Mouse (Mus musculus): ENCODE data around the gene Lpp.

The Lpp gene

DNA sequence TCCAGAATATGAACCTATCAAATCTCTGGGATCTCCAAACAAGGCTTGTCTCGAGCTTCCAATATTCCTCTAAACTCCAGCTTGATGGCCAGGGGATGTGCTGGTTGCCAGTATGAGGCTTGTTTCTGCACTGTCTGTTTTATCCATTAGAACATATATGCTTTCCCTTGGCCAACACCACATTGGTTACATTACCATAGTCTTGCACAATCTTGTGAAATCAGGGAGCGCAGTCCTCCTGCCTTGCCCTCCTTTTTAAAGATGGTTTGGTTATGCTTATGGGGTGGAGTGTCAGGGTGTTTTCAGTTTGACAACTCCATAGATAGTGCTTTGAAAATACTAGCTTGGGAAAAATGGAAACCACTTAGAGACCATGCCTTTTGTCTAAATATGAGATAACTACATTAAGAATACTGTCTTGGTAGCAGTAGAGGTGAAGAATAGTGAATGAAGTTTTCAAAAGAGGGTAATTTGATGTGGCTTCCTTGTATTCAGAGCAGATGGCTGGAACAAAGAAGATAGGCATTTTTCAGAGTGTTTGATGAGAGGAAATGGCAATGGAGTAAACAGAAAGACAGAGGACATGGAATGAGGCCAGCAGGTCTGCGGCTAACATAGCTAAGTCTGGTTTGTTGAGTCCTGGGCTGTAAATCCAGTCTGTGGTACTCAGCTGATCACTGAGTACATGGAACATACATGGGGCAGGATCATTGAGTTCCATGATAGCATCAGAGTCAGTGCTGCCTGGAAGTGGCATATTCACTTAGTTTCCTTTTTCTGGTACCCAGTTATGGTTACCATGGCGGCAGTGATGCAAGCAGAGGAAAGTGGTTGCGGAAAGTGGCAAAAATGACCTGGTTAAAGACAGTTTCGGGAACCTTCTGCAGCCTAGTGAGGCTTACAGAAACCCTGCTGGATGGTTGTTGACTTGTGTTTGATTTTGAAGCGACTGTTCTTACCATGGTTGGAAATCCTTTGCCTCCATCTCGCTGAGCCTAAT is 258.6 kb downstream of the Lpp start:
- no peak for ATAC-seq (ENCODE audit: insufficient number of reproducible peaks, low FRiP score, low TSS enrichment)

DNA sequence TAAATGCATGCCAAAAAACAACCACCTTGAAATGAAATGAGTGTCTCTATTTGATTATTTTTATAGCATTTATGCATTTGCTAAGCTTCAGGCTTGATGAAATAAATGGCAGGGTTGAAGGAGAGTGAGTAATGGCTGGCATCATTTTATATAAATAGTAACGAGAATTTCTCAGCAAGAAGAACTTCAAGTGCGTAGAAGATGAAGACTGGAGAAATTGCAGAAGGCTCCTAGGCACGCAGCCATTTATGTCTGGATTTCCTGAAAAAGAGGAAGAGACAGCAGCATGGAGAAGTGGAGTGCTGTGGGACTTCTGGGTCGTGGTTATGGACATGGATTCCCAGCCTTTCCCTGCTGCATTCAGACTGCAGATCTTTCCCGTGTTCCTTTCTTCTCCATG is 259.7 kb downstream of the Lpp start:
- no peak for ATAC-seq (ENCODE audit: insufficient number of reproducible peaks, low FRiP score, low TSS enrichment)

DNA sequence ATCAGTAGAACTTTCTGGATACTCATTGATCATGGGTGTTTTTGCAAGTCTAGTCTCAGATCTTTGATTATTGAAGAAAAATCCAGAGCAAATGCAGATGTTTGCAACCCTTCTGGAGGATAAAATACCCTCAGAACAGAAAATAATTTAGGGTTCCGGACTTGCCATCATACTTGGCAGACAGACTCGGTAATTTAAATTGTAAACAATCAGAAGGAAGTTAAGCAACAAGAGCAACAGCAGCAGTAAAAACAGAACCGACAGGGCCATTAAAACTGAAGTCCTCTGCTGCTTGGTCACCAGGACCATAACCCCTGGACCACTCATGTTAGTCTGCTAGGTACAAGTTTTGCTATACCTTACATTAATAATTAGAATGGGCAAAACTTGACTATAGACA is 261.8 kb downstream of the Lpp start:
- no peak for ATAC-seq (ENCODE audit: insufficient number of reproducible peaks, low FRiP score, low TSS enrichment)

DNA sequence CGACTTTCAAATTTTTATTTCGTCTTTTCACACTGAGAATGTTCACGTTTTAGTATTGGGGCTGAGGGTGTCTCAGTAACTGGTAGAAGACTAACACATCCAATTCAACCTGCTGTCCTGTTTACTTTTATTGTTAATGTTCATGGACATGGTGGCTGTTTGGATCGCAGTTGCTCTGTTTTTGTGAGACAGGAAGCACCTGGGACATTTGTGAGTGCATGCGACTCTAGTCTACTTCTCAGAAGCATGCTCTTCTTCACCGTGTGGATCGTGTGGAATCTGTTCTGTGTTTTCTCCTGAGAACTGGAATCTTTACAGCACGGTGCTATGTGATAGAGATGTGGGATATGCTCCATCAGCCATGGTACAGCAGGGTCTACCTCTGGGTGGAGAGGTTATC is 262.7 kb downstream of the Lpp start:
- ATAC-seq (ENCODE audit: insufficient number of reproducible peaks, low FRiP score, low TSS enrichment), result no peak

DNA sequence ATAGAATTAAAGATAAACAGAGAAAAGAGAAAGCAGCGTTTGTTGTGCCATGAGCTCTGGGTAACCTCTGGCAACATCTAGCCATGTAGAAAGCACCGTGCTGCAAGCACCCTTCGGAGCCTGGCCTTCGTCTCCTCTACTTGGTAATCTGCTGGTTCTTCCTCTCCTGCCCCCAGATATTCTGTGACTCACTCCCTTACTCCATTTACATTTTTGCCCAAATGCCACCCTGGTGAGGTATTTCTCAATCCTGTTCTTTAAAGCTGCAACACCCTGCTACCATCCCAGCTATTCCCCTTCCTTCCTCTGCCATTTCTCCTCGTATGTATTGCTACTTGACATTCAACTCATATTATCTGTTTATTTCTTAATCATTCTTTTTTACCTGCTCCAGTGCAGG is 263.4 kb downstream of the Lpp start:
- no peak for ATAC-seq (ENCODE audit: insufficient number of reproducible peaks, low FRiP score, low TSS enrichment)

DNA sequence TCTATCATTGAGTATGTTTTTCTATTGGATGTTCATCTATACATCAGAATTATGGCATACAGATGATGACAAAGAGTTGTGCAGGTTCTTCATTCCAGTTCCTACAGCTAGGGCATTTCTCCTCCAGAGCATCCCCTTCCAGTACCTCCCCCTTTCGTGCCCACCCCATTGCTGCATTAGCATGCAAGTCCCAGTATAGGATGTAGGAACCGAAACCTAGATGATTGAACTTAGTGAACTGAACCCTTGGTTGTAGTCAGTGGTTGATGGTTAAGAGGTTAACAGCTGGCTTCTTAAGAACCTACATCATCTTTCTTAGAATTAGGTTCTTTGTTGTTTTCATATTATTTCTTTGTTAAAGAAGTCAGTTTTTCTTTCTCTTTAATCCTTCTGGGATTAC is 265.7 kb downstream of the Lpp start:
- no peak for ATAC-seq (ENCODE audit: insufficient number of reproducible peaks, low FRiP score, low TSS enrichment)

GRCm38 (mm10) chr16:24664131-24664530 is 270.8 kb downstream of the Lpp start:
- ATAC-seq (ENCODE audit: insufficient number of reproducible peaks, low FRiP score, low TSS enrichment), result no peak

GRCm38 (mm10) chr16:24669718-24670460 is 276.6 kb downstream of the Lpp start:
- ATAC-seq (ENCODE audit: insufficient number of reproducible peaks, low FRiP score, low TSS enrichment), result no peak

GRCm38 (mm10) chr16:24678942-24679341 is 285.6 kb downstream of the Lpp start:
- no peak for ATAC-seq (ENCODE audit: insufficient number of reproducible peaks, low FRiP score, low TSS enrichment)

DNA sequence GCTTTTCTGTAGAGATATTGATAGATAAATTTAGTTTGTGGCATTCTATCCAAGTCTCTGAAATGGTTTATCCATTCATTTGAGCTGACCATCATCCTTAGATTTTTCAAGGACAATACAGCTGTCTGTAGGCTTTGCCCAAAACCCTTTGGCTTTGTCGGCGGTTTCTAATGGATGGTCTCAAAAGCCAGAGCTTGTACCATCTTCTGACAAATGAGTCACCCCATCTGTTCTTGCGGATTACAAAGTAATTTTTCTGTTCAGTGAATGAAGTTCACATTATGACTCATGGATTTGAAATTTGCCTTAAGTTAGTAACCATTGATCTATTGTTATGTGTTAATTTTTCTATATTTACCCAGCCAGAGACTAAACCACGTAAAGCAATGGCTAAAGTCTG is 301.8 kb downstream of the Lpp start:
- ATAC-seq (ENCODE audit: insufficient number of reproducible peaks, low FRiP score, low TSS enrichment), result no peak

DNA sequence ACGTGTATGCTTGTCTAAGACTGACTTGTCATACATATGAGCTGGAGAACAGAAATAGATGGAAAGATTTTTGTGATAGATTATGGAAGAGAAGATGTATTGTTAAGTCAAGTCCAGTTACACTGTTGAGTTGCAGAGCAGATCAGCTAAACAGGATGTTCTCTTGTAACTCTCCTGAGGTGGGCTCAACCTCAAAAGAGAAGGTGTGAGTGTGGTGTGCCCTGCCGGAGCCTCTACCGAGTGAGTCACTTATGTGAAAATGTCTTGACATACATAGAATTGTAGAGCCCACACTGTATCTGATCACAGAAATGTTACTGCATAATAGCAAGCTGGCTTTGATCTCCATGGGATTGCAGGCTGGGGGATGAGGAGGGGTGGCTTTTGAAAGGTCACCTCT is 310.9 kb downstream of the Lpp start:
- no peak for ATAC-seq (ENCODE audit: insufficient number of reproducible peaks, low FRiP score, low TSS enrichment)

- ATAC-seq (ENCODE audit: insufficient number of reproducible peaks, low FRiP score, low TSS enrichment), result no peak
Measured at GRCm38 (mm10) chr16:24723641-24724040, 330.3 kb downstream of the Lpp start.

GRCm38 (mm10) chr16:24732751-24733150 is 339.4 kb downstream of the Lpp start:
- no peak for ATAC-seq (ENCODE audit: insufficient number of reproducible peaks, low FRiP score, low TSS enrichment)

DNA sequence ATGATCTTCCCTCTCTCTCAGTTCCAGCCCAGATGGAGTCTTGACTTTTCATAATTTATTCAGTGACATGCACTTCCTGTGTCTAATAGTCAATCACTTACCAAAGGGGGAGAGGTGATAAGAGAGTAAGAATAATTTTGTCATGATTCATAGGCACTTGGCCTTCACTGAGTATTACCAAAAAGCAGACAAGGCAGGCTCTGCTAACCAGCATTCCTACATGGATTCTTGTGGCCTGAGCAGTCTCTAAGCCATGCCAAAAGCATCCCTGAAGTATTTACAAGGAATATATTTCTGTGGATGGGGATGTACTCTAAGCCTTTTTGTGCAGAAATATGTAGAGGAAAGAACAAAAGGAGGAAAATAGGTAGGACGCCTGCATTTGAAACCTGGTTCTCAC is 340.0 kb downstream of the Lpp start:
- ATAC-seq (ENCODE audit: insufficient number of reproducible peaks, low FRiP score, low TSS enrichment), result no peak

GRCm38 (mm10) chr16:24735754-24736153 is 342.4 kb downstream of the Lpp start:
- no peak for ATAC-seq (ENCODE audit: insufficient number of reproducible peaks, low FRiP score, low TSS enrichment)

GRCm38 (mm10) chr16:24737362-24738057 is 344.2 kb downstream of the Lpp start:
- no peak for ATAC-seq (ENCODE audit: insufficient number of reproducible peaks, low FRiP score, low TSS enrichment)

DNA sequence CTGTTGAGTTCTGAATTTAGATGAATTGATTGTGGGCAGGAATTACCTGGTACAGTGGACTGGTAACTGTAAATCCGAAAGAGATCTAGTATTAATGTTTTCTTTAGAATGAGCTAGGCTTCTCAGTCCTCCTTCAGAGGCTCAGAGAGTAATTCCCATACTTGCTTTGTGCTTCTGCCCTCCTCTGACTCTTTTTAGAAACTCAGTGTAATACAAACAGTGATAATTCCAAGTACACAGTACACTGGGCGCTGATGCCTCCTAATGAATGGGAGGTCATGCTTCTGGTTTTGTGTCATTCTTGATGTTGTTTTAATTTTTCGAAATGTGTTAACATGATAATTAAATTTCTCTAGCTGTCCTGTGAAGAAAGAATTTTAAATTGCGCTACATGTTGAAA is 347.4 kb downstream of the Lpp start:
- no peak for ATAC-seq (ENCODE audit: insufficient number of reproducible peaks, low FRiP score, low TSS enrichment)

- no peak for ATAC-seq (ENCODE audit: insufficient number of reproducible peaks, low FRiP score, low TSS enrichment)
Measured at GRCm38 (mm10) chr16:24749816-24750215, 356.5 kb downstream of the Lpp start.

DNA sequence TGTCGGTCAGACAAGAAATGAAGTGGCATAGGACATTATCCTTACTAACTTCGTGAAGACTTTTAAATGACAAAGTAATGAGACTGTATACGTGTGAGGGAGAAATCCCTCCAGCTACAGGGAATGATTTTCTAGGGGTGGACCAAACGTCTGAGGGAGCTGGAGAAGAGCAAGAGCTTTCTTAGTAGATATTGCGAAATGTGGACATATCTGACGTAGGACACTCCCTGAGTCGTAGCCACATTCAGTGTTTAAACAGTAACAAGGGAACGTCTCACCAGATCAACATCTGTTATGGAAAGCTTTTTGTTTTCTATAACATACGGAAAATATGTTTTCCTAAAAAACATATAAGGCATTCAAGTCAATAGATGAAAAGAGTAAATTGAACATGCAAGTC is 362.8 kb downstream of the Lpp start:
- ATAC-seq (ENCODE audit: insufficient number of reproducible peaks, low FRiP score, low TSS enrichment), result no peak

GRCm38 (mm10) chr16:24766051-24766450 is 372.7 kb downstream of the Lpp start:
- ATAC-seq (ENCODE audit: insufficient number of reproducible peaks, low FRiP score, low TSS enrichment), result 0 out of 2 replicates have a peak, but pooled peaks have one; percentile 6

DNA sequence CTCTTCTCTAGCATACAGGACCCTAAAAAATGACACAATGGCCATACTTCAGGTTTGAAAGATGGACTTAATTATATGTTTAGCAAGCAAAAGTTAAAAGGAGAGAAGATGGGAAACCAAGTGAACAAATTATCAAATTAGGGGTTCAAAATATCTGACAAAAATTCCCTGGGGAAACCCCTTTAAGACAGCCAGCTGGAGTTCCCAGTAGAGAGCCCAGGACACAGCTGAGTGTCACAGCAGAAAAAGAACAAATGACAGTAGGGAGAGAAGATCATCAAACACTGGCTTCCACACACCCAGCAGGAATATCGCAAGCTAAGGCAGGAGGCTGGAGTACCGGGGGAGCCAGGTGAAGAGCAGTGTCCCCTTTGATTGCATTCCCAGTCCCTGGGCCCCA is 373.3 kb downstream of the Lpp start:
- no peak for ATAC-seq (ENCODE audit: insufficient number of reproducible peaks, low FRiP score, low TSS enrichment)
